Mouse (Mus musculus) C2C12 (cell line): ENCODE data around the gene Anks6.

ENCODE experiments used
- CTCF ChIP-seq: IDR thresholded peaks from one replicate; pipeline ENCODE4 v1.5.1; 2011; ENCODE audit not compliant: control insufficient read depth, insufficient read depth, insufficient read length
- MAX ChIP-seq: IDR thresholded peaks from one replicate; pipeline ENCODE4 v1.6.1; 2011; ENCODE audit warnings: mild to moderate bottlenecking, control low read depth

- TF ChIP-seq CTCF (no peak), MAX (no peak)
Observed at GRCm38 (mm10) chr4:46977161-46977560, 80.1 kb downstream of the Anks6 start.
